Mouse (Mus musculus) mature B cell (primary cell): ENCODE measurements around the gene Noxo1.
"Not testable (repeated sequence)": the region's sequence is repeated elsewhere in the genome, so short reads cannot be mapped to it uniquely, and the experiment has no call there.

Experiments used
- in situ Hi-C: fragments of 300-500 bp; cut with MboI; formaldehyde crosslinking; loops from 2 replicates; pipeline ENCODE4 v1.14.3; 2019

Noxo1 gene

DNA sequence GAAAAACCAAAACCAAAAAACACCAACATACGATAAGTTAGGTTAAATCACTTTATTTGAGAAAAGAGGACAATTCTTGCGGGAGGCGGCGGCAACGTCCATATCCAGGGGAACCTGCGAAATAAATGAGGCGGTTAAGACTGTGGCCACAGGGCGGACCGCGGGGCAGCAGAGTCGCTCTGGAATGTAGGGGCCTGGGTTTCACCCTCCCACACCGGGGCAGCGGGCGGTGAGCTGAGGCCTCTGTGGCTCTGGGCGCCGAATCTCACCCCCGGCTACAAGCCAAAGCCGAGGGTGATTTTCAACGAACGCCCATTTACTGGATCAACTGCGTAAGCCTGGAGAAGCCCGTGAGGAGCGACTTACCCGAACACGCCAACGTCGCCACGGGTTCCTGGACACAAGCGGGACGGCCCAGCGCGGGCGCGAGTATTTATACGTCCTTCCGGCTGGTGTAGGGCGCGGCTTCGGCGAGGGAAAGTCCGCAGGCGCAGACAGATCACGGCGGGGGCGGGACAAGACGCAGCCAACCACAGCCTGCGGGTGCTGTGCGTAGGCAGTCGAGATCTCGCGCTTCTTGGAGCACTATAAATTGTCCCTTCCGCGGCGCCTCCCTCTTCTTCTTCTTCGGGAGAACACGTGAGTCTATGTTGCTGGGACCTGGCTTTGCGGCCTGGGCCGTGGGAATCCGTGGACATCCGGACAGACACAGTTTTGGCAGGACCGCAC lies 23.6 kb downstream of the Noxo1 start:
- in situ Hi-C loops: no loop called here

DNA sequence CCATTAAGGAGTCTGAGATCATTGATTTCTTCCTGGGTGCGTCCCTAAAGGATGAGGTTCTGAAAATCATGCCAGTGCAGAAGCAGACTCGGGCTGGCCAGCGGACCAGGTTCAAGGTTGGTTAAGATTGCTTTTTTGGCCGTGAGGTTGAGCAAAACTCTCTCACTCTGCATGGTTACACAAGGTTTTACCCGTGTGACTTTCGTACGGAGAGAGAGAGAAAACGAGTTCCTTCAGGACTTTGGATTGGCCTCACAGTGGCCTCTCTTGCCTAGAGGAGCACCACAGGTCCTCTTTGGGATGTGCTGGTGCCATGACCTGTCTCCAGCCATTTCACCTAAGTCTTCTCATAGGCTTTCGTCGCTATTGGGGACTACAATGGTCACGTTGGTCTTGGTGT lies 24.6 kb downstream of the Noxo1 start:
- in situ Hi-C loops: not testable (repeated sequence)

DNA sequence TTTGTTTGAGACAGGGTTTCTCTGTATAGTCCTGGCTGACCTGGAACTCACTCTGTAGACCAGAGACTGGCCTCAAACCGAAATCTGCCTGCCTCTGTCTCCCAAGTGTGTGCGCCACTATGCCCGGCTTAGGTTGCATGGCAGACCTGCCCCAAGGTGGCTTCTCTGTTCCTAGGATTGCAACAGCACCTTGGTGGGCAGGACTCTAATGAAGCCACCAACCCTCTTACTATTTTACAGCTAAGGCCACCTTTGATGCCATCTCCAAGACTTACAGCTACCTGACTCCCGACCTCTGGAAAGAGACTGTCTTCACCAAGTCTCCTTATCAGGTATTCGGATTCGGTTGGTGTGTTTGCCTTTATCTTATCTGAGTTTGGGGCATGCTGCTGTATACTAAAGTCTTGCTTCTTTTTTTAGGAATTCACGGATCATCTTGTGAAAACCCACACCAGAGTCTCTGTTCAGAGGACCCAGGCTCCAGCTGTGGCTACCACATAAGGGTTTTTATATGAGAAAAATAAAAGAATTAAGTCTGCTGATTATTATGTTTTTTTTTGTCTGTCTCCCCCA lies 25.4 kb downstream of the Noxo1 start:
- in situ Hi-C loops: not testable (repeated sequence)

DNA sequence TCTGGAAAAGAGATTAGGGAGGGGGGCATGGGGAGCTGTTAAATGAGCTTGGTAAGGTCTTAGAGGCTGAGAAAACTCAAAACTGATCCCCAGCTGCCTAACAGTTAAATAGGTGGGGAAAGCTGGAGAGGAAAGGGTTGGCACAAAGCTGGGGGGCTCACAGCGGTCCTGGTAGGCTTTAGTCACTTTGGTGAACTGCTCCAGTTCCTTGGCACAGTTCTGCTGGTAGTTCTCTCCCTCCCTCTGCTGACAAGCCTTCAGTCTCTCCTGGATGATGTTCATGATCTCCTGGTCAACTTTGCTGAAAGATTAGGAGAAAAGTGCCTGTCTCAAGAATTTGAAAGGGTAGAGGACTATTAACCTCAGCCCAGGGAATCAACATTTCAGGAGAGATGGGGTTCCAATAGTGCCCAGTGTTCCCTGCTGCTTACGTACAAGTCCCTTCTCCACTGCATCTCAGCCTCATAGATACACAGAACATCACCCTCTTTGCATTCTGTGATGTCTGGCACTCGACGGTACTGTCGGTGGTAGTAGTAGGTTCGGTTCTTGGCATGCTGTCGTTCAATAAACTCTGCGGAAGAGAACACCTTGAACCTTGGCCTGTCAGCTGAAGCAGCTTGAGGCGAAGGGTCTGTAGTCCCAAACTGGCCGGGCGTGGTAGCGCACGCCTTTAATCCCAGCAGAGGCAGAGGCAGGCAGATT lies 26.3 kb downstream of the Noxo1 start:
- in situ Hi-C loops: no loop called here

DNA sequence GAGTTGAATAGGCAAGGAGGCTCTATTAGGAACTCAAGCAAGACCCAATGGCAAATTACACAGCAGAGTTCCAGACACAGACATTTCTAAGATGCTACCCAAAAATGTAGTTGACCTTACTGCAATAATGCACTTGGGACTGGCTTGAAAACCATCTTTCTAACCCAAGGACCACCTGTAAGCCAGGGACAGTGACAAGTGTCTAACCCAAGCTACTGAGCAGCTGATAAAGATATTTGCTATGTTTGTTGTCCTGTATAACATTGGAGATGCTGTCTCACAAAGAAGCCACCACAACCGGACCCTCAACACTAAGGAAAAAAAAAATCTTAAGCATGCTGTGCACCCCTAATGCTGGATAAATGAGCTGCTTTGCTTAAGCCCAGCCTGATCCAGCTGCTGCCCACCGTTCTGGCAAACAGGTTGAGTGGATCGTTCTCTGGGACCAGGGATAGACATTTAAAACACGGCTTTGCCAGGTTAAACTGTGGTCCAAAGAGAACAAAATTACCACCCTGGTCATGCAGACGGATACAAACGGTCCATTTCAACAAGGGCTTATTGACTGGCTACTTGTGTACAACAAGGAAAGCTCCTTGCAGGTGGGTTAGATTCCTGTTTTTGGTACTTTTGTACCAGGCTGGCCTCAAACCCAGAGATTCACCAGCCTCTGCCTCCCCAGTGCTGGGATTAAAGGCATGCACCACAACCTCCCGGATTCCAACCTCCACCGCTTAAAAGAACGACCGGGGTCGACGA lies 27.3 kb downstream of the Noxo1 start:
- in situ Hi-C loops: no loop called here

DNA sequence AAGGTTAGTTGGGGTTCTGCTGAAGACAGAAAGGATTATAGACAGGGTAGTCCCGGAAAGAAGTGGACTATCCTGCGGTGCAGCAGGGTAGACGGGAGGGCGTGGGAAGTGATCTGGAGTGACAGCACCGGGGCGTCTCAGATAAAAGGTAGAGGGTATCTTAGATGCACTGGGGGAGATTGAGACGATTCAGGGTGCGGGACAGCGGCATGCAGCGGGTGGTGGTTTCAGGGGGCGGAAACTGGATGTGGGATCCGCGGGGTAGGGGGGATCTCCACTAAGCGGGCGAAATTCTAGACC lies 27.8 kb downstream of the Noxo1 start:
- in situ Hi-C loops: no loop called here

DNA sequence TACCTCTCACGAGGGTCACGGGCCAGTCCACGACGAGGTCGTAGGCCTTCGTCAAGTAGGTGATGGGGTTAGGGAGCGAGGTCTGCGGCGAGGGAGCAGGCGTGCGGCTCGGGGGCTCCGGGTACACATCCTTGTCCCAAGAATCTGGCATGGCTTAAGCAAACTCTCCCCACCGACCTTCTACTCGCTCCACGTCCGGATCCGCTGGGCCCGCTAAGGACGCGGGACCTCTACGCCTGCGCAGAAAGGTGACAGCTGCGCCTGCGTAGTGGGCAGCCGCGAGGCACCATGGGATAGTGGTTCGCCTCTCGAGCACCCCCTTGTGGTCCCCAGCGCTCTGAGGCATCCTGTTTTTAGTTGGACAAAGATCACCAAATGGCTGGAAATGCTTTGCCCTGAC lies 28.1 kb downstream of the Noxo1 start, which contains the start of gene Ndufb10:
Ndufb10 (minus strand) TSS at position 295 of the 400 bp plus-strand sequence.
- in situ Hi-C loops: no loop called here

DNA sequence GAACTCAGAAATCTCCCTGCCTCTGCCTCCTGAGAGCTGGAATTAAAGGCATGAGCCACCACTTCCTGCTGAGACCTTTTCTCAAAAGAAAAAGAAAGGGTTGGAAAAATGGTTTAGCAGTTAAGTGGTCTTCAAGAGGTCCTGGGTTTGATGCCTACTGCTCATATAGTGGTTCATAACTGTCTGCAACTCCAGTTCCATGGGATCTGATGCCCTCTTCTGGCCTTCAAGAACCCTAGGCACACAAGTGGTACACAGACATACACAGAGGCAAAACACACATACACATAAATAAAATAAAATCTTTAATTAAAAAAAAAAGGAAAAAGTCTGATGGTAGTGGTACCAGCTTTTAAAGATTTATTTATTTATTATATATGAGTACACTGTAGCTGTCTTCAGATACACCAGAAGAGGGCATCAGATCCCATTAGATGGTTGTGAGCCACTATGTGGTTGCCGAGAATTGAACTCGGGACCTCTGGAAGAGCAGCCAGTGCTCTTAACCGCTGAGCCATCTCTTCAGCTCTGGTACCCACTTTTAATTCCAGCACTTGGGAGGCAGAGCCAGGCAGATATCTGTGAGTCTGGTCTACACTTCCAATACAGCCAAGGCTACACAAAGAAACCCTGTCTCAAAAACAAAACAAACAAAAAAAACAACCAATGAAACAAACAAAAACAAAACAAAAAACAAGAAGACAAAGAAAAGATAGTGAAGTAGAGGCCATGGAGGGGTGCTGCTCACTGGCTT lies 29.8 kb downstream of the Noxo1 start:
- in situ Hi-C loops: no loop called here

DNA sequence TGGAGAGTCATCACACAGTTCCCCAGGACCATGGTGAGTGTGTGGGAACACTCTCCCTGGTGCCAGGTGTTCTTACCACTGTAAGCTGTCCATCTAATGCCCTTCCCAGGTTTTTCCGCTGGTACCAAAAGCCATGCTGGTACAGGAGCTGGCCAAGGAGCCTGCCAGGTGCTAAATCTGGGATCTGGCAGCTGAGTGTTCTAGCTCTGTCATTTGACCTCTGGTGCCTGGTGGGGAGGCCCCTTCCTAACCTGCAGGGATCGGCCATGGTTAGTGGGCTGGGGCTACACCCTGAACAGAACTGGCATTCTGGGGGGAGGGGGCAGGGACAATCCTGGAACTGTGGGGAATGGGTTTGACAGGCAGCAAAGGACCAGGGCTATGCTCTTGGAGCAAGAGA lies 31.6 kb downstream of the Noxo1 start, which contains the start of gene Rpl3l:
Rpl3l (plus strand) TSS at position 203 of the 400 bp plus-strand sequence.
- in situ Hi-C loops: no loop called here

DNA sequence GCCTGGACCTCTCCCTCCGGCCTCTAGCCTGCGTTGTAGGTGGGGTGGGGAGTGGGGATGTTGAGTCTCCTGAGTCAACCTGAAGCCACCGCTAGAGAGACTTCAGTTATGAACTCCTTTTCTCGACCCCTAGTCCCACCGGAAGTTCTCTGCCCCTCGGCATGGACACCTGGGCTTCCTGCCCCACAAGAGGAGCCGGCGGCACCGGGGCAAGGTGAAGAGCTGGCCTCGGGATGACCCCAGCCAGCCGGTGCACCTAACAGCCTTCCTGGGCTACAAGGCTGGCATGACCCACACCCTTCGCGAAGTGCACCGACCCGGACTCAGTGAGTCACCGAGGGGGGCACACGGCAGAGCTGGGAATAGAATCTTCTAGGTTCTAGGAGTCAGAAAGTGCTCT lies 32.1 kb downstream of the Noxo1 start:
- in situ Hi-C loops: no loop called here

DNA sequence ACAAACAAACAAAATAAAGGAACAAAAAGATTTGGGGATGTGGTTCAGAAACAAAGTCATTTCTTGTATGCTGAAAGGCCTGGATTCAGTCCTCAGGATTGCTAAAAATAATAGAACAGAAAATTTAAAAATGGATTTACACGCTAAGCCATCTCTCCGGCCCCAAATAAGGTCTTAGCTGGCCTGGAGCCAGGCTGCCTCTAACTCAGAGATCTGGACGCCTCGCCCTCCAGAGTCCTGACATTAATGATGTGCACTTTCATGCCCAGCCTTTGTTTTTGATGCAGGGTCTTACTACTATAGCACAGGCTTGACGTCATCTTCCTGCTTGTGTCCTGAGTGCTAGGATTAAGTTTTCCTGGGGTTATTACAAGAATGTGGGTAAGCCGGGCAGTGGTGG lies 33.0 kb downstream of the Noxo1 start:
- in situ Hi-C loops: no loop called here

DNA sequence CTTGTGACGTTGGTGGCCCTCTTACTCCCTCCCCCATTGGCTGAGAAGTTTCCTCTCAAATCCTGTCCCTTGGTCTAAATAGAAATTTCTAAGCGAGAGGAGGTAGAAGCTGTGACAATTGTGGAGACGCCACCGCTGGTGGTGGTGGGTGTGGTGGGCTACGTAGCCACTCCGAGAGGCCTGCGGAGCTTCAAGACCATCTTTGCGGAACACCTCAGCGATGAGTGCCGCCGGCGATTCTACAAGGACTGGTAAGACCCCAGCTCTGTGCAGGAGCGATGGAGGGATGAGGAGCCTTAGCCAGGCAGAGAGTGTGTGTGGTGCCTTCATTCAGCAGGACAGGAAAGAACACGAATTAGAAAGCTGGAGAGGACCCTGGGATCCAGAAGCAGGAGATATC lies 34.8 kb downstream of the Noxo1 start:
- in situ Hi-C loops: no loop called here

DNA sequence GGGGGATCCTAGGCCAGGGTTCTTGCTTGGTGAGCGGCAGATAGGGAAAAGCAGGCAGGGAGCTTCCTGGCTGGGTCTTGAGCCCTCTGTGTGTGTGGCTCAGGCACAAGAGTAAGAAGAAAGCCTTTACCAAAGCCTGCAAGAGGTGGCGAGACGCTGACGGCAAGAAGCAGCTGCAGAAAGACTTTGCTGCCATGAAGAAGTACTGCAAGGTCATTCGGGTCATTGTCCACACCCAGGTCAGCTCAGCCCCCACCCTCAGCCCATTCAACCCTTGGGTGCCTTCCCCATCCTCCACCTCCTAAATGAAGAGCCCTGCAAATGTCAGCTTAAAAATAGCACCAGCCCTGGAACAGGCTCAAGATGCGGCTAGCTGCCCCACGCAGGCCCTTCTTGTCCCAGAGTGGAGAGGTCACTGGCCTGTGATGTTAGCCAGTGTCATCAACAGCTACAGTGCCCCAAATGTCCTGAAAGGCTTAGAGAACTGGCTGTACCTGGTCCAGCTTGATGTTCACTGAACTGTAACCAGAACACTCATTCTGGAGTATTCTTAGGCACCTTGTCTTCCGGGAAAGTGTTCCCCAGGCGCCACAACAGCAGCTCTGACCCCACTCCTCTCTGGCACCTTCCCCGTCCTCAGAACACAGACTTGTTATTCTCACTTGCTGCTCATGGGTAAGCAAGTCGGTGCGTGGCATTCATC lies 36.4 kb downstream of the Noxo1 start:
- in situ Hi-C loops: no loop called here

DNA sequence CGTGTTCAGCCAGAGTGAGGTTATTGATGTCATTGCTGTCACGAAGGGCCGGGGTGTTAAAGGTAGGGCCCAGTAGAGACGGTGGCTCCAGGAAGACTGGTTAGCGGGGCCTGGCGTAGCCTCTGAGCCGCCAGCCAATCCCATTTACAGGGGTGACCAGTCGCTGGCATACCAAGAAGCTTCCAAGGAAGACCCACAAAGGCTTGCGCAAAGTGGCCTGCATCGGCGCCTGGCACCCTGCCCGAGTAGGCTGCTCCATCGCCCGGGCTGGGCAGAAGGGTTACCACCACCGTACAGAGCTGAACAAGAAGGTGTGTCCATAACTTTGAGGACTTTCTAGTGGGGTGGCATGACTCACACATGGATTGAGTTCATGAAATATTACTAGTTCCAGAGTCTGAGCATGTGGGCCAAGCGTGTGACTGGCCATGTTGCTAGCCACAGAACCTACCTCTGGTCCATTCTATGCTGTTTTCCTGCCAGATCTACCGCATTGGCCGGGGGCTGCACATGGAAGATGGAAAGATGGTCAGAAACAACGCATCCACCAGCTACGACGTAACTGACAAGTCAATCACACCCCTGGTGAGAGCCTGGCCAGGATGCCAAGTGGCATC lies 37.5 kb downstream of the Noxo1 start:
- in situ Hi-C loops: no loop called here

DNA sequence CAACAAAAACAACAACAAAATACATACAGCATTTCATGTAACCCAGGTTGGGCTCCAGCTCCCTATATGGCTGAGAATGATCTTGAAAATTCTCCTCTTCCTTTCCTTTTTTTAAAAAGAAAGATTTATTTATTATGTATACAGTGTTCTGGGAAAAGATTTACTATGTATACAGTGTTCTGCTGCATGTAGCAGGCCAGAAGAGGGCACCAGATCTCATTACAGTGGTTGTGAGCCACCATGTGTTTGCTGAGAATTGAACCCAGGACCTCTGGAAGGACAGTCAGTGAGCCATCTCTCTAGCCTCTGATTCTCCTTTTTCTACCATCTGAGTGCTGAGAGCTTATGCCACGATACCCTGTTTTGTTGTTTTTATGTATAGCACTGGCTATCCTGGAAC lies 38.5 kb downstream of the Noxo1 start:
- in situ Hi-C loops: no loop called here

DNA sequence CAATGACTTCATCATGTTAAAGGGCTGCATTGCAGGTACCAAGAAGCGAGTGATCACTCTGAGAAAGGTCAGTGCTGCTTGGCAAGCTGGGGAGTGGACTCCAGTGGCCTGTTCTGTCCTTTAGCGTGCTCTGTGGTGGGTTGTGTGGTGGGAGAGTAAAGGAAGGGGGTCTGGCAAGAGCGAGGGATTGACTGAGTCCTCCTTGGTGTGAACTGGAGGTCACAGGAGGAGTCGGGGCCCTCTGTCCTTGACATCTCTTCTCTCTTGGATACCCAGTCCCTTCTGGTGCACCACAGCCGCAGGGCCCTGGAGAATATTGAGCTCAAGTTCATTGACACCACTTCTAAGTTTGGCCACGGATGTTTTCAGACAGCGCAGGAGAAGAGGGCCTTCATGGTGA lies 39.4 kb downstream of the Noxo1 start:
- in situ Hi-C loops: no loop called here

DNA sequence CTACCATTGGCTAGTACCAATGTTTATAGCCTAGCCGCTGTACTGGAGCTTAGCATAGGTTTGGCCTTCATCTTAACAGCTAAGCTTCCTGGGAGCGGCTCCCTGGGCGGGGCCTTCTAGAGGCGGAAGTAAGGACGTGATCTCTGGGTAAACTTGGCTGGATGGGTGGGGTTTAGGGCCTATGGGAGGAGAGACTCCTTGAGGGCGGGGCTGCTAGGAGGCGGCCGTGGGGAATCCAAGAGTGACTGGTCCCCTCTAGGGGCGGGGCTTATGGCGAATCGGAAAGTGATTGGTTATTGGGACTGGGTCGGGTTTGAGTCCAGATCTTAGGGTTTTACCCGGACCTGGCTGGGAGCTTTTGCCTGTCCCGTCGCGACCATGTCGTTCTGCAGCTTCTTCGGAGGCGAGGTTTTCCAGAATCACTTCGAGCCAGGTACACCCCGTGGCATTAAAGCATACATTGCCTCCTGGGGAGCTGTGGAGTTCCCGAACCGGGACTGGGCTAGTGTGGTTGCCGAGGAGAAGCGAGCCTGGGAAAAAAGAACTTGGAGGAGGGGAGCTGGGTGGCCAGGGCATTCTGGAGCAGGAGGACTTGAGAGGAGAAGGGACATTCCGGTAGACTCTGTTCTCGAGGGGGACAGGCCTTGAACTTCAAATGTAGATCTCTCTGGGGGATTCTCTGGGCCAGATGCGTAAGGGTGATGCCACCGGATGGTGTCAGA lies 40.5 kb downstream of the Noxo1 start, which contains the start of gene Msrb1:
Msrb1 (plus strand) TSS at position 313 of the 722 bp plus-strand sequence.
- in situ Hi-C loops: no loop called here

DNA sequence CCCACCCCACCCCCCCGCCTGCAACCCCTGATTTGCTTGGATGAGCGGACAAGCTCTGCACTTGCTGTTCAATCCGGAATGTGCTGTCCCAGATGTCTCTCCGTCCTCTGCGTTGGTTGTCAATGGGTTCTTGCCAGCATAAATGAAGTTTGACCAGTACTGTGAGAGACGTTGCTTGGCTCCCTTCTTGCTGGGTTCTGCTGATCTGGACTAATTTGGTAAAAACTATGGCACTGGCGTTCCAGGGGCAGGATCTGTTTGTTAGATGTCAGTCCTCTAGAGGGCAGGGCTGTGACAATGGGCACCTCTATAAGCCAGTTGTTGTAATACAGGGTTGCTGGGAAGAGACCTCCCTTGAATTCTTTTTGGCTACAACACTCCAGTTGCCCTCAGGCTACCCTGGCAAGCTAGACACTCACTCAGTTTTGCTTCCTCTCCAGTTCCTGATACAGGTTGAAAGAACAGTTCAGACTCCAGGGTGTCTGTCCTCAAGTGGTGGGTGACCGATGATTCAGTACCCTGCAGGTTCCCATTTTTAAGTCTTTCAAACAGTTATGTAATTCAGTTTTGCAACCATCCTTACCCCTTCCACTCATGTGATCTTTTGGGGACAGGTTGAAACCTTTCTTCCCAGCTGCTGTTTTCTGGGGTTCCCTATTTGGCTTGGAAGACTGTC lies 41.2 kb downstream of the Noxo1 start:
- in situ Hi-C loops: no loop called here

DNA sequence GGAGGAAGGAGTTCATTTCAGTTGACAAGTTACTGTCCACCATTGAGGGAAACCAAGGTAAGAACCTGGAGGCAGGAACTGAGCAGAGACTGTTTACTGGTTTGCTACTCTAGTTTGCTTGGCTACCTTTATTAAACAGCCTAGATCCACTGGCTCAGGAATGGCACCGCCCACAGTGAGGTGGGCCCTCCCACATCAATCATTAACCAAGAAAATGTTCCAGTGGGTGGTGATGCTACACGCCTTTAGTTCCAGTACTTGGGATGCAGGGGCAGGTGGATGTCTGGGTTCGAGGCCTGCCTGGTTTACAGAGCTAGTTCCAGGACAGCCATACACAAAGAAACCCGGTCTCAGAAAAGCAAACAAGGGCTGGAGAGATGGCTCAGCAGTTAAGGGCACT lies 42.2 kb downstream of the Noxo1 start:
- in situ Hi-C loops: no loop called here
